Mouse (Mus musculus) lung, embryonic 14.5 days (tissue): ENCODE results near the gene 1500009C09Rik. TPM values are rescaled to one million over a fixed set of nuclear protein-coding genes. Genes with fewer than 3 reads are reported as not detected.

Experiments used
- ATAC-seq: fragments of 200-750 bp; cut with Nextera tagmentation; 2 replicates; pipeline ENCODE4 v1.8.0; 2017; ENCODE audit warnings: mild to moderate bottlenecking, moderate TSS enrichment, moderate library complexity; ENCODE audit not compliant: insufficient read depth
- DNase-seq: peaks from one replicate; pipeline ENCODE4 v3.0.0-alpha.2; 2015
- H3K27ac ChIP-seq: fragments of 300-500 bp; sonication (generic); 2 replicates; pipeline ENCODE4 v1.5.1; 2014; ENCODE audit warnings: low read depth, mild to moderate bottlenecking, moderate library complexity
- H3K27me3 ChIP-seq: fragments of 300-500 bp; sonication (generic); 2 replicates; pipeline ENCODE4 v1.6.1; 2014; ENCODE audit warnings: low read length, control low read depth; ENCODE audit not compliant: insufficient read depth
- H3K36me3 ChIP-seq: fragments of 300-500 bp; sonication (generic); 2 replicates; pipeline ENCODE4 v1.6.1; 2014; ENCODE audit warnings: control low read depth; ENCODE audit not compliant: insufficient read depth
- H3K4me1 ChIP-seq: fragments of 300-500 bp; sonication (generic); 2 replicates; pipeline ENCODE4 v1.6.1; 2014; ENCODE audit warnings: antibody characterized with exemption, control low read depth; ENCODE audit not compliant: insufficient read depth
- H3K4me2 ChIP-seq: fragments of 300-500 bp; sonication (generic); 2 replicates; pipeline ENCODE4 v1.6.1; 2014; ENCODE audit warnings: mild to moderate bottlenecking
- H3K4me3 ChIP-seq: fragments of 300-500 bp; sonication (generic); 2 replicates; pipeline ENCODE4 v1.5.1; 2014; ENCODE audit warnings: low read depth, low read length
- H3K9ac ChIP-seq: fragments of 300-500 bp; sonication (generic); 2 replicates; pipeline ENCODE4 v1.6.1; 2014
- H3K9me3 ChIP-seq: fragments of 300-500 bp; sonication (generic); 2 replicates; pipeline ENCODE4 v1.6.1; 2016; ENCODE audit warnings: low read depth, low read length, control low read depth
- CTCF ChIP-seq: IDR thresholded peaks from 2 replicates; pipeline ENCODE4 v1.5.1; 2016; ENCODE audit warnings: antibody characterized with exemption, low read depth
- WGBS: fragments of 180-500 bp; shearing (Covaris S2); extraction: QIAGEN DNeasy Blood & Tissue Kit; methylation state at CpG from one replicate; pipeline ENCODE4 v1.1.7; 2014; 5-methylcytosine and 5-hydroxymethylcytosine counted together
- polyA plus RNA-seq: library from polyadenylated mRNA; unstranded; fragments of >200 nt; fragmentation: Nextera tagmentation; extraction: Ambion mirVana; gene quantifications from 2 replicates; pipeline ENCODE4 v1.2.1, GENCODE M21; 2014

1500009C09Rik gene
- polyA plus RNA-seq, 1 experiment from 2014 or later: not detected

- no peak overlapping the region for H3K9ac ChIP-seq
- H3K4me2 ChIP-seq: no peak overlapping the region
- no peak for ATAC-seq
- peaks cover 26% of the 10 kb centered on the region for H3K27me3 ChIP-seq
- no peak overlapping the region for H3K27ac ChIP-seq
- no peaks in the 10 kb centered on the region for H3K9me3 ChIP-seq
- 0 out of 2 replicates have a peak, but pooled peaks cover 6% of the 10 kb centered on the region for H3K4me1 ChIP-seq
- WGBS: 81% methylated on average over 6 of the region's 6 CpGs
- H3K36me3 ChIP-seq: no peaks in the 10 kb centered on the region
- TF ChIP-seq CTCF: no peak
- no peak overlapping the region for H3K4me3 ChIP-seq
- no peak for DNase-seq
These were observed 20.1 kb downstream of the 1500009C09Rik start for GRCm38 (mm10) chr15:82272295-82272694.

GRCm38 (mm10) chr15:82274593-82274926 is 22.4 kb downstream of the 1500009C09Rik start, which contains the start of gene Sept3:
Gene Sept3, plus strand, starts transcription at chr15:82274893.
- no peak for TF ChIP-seq CTCF
- WGBS: 29% methylated on average over 6 of the region's 6 CpGs
- DNase-seq: no peak
- ATAC-seq: no peak
- Histone ChIP-seq H3K4me3 (peak within 1 kb of the TSS; percentile 58), H3K36me3 (no peaks in the 10 kb centered on the region), H3K9me3 (no peaks in the 10 kb centered on the region), H3K4me2 (peak within 1 kb of the TSS; percentile 97), H3K4me1 (0 out of 2 replicates have a peak, but pooled peaks cover 6% of the 10 kb centered on the region), H3K27ac (no peak within 1 kb of the TSS), H3K27me3 (peaks cover 26% of the 10 kb centered on the region), H3K9ac (peak within 1 kb of the TSS; percentile 55)

GRCm38 (mm10) chr15:82274927-82275901 is 23.0 kb downstream of the 1500009C09Rik start:
- Histone ChIP-seq H3K9me3 (no peaks in the 10 kb centered on the region), H3K27me3 (peaks cover 26% of the 10 kb centered on the region), H3K4me3 (peak overlapping the region; percentile 58), H3K4me1 (0 out of 2 replicates have a peak, but pooled peaks cover 6% of the 10 kb centered on the region), H3K36me3 (no peaks in the 10 kb centered on the region), H3K9ac (peak overlapping the region; percentile 55), H3K4me2 (peak overlapping the region; percentile 97), H3K27ac (no peak overlapping the region)
- ATAC-seq (peak; percentile 72), DNase-seq (peak; percentile 52)
- WGBS: under 1% methylated on average over 78 of the region's 86 CpGs
- no peak for TF ChIP-seq CTCF

- DNase-seq (no peak), ATAC-seq (no peak)
- Histone ChIP-seq H3K9me3 (no peaks in the 10 kb centered on the region), H3K36me3 (no peaks in the 10 kb centered on the region), H3K4me2 (no peak overlapping the region), H3K27me3 (peaks cover 26% of the 10 kb centered on the region), H3K27ac (no peak overlapping the region), H3K4me1 (0 out of 2 replicates have a peak, but pooled peaks cover 6% of the 10 kb centered on the region), H3K9ac (no peak overlapping the region), H3K4me3 (no peak overlapping the region)
- WGBS: 69% methylated on average over 5 of the region's 5 CpGs
- TF ChIP-seq CTCF: no peak
These were observed 25.4 kb downstream of the 1500009C09Rik start for GRCm38 (mm10) chr15:82277591-82277990.

GRCm38 (mm10) chr15:82280638-82281037 is 28.4 kb downstream of the 1500009C09Rik start:
- ATAC-seq (no peak), DNase-seq (no peak)
- 69% methylated on average over 4 of the region's 4 CpGs for WGBS
- Histone ChIP-seq H3K36me3 (no peaks in the 10 kb centered on the region), H3K9me3 (no peaks in the 10 kb centered on the region), H3K27me3 (0 out of 2 replicates have a peak, but pooled peaks cover 8% of the 10 kb centered on the region), H3K9ac (no peak overlapping the region), H3K4me3 (no peak overlapping the region), H3K27ac (no peak overlapping the region), H3K4me2 (no peak overlapping the region), H3K4me1 (0 out of 2 replicates have a peak, but pooled peaks cover 1% of the 10 kb centered on the region)
- no peak for TF ChIP-seq CTCF

- TF ChIP-seq CTCF: no peak
- Histone ChIP-seq H3K36me3 (no peaks in the 10 kb centered on the region), H3K27ac (no peak overlapping the region), H3K4me1 (no peaks in the 10 kb centered on the region), H3K4me2 (no peak overlapping the region), H3K27me3 (no peaks in the 10 kb centered on the region), H3K9me3 (no peaks in the 10 kb centered on the region), H3K4me3 (no peak overlapping the region), H3K9ac (no peak overlapping the region)
- 53% methylated on average over 12 of the region's 12 CpGs for WGBS
- ATAC-seq (no peak), DNase-seq (no peak)
These were observed 34.0 kb downstream of the 1500009C09Rik start for GRCm38 (mm10) chr15:82286157-82286556.

GRCm38 (mm10) chr15:82290252-82290651 is 38.1 kb downstream of the 1500009C09Rik start:
- no peak for TF ChIP-seq CTCF
- H3K27ac ChIP-seq: no peak overlapping the region
- no peak overlapping the region for H3K9ac ChIP-seq
- H3K27me3 ChIP-seq: no peaks in the 10 kb centered on the region
- no peak overlapping the region for H3K4me2 ChIP-seq
- H3K9me3 ChIP-seq: no peaks in the 10 kb centered on the region
- no peak for ATAC-seq
- no peaks in the 10 kb centered on the region for H3K36me3 ChIP-seq
- 89% methylated on average over 7 of the region's 7 CpGs for WGBS
- no peak overlapping the region for H3K4me3 ChIP-seq
- H3K4me1 ChIP-seq: 0 out of 2 replicates have a peak, but pooled peaks cover 5% of the 10 kb centered on the region
- no peak for DNase-seq
